Mouse (Mus musculus): ENCODE measurements around the gene Iqgap3.

DNA sequence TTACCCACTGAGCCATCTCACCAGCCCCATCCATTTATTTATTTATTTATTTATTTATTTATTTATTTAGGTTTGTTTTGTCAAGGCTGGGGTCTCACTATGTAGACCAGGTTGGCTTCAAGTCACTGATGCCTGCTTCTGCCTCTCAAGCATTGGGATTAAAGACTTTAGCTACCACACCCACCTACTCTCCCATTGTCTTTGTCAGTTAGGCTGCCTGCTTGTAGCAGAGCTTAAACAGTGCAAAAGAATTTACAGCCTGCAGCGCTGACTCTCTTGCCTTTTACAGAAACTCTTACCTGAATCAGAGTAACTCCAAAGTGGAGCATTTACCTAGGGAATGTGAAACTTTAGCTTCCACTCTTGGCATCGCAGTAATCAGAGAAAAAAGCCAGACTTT, 72.5 kb downstream of the Iqgap3 start:
- no peak for TF ChIP-seq POLR2A (IDR thresholded peaks at IDR 0.05; ENCODE audit: insufficient read depth, low read depth, low read length)
- TF ChIP-seq CTCF (IDR thresholded peaks at IDR 0.05) = no peak

Data from heart, adult 2 months (tissue).